Mouse (Mus musculus) layer of hippocampus, postnatal 14 days (tissue): ENCODE data around the gene Nlrc5. TPM values are rescaled to one million over a fixed set of nuclear protein-coding genes. Genes with fewer than 3 reads are reported as not detected.
"Not testable (repeated sequence)": the region's sequence is repeated elsewhere in the genome, so short reads cannot be mapped to it uniquely, and the experiment has no call there.

ENCODE experiments used
- DNase-seq, 2 experiments: peaks; one replicate each; pipeline ENCODE4 v3.0.0; 2021 to 2022; ENCODE audit warnings: low spot score in 2 of 2, mixed read lengths in 1 of 2
- total RNA-seq, 2 experiments: library from RNA; stranded (reverse); gene quantifications; 2 replicates each; pipeline ENCODE4 v1.2.3; 2021

The Nlrc5 gene
- total RNA-seq, 2 experiments from 2014 or later = 0.35 to 0.45 TPM

DNA sequence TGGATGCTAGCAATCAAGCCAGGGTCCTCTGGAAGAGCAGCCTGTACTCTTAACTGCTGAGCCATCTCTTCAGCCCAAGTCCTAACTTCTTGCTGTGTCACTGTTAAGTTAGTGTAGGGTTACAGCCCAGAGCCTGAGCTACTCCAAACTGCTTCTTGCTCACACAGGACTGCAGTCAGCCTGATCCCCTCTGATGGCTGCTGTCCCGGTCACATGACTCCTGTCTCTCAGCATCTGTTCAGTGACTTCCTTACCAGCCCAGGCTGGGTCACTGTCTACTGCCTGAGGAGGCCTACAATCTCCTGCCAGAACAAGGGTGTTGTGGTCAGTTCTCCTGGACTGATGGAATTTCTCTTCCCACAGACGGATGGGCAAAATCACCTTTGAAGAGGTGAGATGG, 18.9 kb upstream of the Nlrc5 start:
- DNase-seq = no peak

DNA sequence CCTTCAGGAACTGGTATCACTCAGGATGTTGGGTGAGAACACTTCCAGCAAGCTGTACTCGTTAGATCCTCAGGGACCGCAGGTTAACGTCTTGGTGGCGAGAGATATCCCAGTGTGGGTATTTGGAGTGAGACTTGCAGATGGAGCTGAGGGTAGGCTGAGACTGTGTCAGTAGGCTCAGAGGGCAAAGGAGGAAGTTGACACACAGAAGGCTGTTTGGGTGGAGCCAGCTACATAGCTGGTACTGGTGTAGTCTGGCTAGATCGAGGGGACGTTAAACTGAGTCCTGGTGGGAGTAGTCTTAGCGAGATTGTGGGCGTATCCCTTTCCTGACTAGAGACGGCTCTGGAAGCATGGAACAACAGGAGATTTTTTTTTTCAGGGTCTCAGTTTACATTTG, 16.1 kb upstream of the Nlrc5 start:
- no peak for DNase-seq

DNA sequence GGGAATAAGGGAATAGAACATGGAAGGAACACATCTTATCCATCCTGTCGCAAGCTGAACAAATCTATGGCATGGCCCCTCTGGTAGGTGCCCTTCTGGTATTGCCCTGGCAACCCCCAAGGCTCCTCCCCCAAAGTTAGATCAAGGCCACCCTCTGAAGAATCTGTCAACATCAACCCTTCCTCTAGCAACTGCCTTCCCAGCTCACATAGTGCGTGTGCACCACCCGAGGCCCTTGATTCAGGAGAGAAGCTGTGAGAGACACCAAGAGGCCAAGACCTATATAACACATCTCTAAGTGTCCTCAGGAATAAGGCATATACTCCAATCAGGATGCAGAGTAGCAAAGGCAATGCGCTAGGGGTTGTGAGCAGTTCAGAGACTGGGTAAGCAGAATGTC, 11.9 kb upstream of the Nlrc5 start:
- DNase-seq = no peak

DNA sequence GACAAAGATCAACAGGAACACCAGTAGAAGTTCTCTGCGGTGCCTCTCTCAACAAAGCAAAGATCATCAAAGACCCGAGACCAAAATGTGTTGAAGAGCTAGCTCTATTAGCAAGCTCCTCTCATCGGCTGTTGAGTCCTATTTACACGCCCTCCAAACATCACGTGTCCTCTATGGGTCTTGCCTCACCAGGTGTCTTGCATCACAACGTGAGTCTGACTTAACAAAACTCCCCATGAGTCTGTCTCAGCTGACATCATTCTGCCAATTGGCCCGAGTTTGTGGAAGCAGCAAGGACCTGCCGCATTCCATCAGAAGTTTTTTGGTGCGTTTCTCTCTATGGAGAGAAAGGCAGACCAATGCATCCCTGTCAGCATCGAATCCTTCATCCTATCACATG, 6.2 kb upstream of the Nlrc5 start:
- DNase-seq = no peak

- no peak for DNase-seq
These were observed 5.7 kb upstream of the Nlrc5 start for GRCm38 (mm10) chr8:94428420-94428819.

- DNase-seq = no peak
These were observed 4.8 kb upstream of the Nlrc5 start for GRCm38 (mm10) chr8:94429376-94429775.

- DNase-seq = no peak
These were observed 1.9 kb upstream of the Nlrc5 start for GRCm38 (mm10) chr8:94432212-94432611.

GRCm38 (mm10) chr8:94434958-94435357, 802 bp downstream of the Nlrc5 start:
- DNase-seq = no peak

DNA sequence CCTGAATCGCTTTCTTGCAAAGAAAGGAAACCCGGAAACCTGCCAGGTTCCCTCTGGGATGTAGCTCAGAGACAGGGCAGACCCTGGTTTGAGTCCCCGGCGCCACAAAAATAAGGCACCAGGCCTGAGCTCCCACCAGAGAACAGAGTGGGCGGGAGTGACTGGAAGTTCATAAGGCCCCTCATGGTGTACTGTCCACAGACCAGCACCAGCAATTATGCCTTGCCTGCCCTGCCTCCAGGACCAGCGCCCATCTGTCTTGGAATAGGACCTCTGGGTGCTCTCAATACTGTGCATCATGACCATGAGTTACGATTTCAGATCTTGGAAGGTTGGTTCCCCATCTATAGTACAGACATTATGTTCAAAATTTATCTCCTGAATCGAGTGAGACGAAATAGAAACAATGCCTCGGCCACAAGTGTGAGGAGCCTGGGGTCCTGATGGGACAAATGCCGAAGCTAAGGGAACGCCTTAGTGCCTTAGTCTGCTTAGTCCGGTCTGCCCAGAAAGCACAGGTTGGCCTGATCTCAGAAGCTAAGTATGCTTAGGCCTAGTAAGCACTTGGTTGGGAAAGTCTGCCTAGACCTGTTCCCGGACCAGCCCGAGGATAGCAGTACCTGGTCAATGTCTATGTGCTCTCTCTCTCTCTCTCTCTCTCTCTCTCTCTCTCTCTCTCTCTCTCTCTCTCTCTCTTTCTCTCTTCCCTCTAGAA, 1.4 kb downstream of the Nlrc5 start:
- no peak for DNase-seq

DNA sequence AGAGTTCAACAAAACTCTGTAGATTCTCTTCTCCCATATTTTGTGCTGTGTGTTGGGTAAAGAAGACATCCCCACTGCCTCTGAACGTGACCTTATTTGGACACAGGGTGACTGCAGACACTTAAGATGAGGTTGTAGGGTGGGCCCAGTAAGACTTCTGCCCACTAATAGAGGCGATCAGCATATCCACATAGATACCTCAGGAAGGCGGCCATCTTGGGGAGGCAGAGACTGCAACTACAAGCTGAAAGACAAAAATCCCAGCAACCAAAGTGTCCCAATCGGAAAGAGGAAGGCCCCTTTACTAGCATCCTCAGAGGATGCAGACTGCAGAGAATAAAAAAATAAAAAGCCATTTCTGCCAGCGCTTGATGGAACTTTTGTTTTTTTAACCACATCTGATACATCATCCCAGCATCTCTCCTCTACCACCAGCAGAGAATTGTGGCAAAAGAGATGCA, 2.0 kb downstream of the Nlrc5 start:
- no peak for DNase-seq

DNA sequence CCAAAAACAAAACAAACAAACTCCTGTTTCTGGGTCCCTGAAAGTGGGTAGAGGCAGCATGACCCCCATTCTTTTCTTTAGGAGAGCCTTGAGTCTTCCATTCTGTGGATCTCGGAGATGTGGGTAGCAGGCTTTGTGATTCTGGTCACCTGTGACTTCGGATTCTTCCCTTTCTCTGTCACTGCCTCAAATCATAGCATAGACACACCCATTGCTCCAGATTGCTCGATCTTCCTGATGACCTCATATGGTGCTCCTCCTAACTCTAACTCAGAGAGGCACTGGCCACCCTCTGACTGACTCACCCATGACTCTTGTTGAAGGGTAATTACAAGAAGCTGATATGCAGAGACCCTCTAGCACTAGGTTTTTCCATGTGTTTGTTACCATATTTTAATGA, 2.7 kb downstream of the Nlrc5 start:
- DNase-seq = no peak

DNA sequence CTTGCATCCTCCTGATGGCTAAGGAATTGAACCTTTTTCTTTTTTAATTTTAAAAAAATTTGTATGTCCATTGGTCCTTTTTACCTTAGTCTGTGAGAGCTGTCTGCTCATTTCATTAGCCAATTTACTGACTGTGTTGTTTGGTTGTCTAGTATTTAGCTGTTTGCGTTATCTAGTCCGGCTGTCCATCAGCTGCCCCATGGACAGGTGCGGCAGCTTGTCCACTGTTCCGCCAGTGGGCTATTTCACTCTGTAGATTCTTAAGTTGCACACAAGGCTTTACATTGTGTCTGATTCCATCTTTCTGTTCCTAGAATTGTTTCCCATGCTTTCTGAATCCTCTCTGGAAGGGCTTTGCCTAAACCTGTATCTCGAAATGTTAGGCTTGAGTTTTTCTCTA, 4.5 kb downstream of the Nlrc5 start:
- no peak for DNase-seq

- no peak for DNase-seq
These were observed 5.5 kb downstream of the Nlrc5 start for GRCm38 (mm10) chr8:94439691-94440090.

DNA sequence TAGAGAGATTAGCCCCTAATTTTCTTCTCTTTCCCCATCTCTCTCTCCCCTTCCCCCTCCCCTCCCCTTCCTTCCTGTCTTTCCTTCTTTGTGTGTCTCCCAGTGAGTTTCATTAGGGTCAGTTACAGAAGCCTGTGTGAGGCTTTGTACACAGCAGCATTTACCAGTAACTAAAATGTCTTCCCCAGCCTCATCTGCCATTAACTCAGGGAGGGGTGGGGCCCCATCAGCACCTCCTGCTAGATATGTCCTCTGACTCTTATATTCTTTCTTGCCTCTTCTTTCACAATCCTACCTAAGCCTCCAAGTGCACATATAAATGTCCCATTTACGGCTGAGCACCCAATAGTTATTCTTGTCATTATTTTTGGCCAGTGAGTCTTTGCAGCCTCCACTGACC, 6.2 kb downstream of the Nlrc5 start:
- DNase-seq = no peak

DNA sequence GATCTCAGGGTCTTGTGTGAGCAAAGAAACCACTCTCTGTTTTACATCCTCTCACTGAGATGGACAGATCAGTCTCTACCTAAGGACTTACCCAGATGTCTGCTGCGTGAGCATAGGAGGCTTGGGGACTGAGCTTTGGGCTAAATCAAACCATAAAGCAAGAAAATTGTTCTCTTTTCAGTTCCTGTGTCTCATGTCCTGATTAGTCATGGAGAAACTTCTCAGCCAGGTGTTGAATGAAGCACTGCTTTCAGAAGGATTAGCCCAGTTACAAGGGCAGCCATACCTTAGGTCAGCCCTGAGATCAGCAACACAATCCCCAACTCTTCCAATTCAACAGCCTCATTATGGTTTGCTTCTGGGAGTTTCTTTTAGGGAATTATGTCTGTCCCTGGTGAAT, 7.5 kb downstream of the Nlrc5 start:
- no peak for DNase-seq

DNA sequence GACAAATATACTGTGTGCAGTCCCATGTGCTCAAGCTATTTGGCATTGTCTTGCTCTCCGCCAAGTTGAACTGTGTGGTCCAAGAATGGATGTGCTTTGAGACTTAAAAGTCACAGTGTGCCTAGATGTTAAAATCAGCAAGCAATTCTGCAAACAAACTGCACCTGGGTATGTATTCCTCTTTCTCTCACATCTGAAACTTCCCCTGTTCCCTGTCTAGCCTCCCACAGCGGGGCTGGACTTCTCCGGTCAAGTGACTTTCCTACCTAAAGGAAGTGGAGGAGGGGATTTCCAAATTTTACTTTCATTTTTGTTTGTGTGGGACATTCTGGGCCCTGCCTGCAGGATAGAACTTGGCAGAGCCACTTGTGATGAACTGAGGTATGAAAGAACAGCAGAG, 9.0 kb downstream of the Nlrc5 start:
- no peak for DNase-seq

DNA sequence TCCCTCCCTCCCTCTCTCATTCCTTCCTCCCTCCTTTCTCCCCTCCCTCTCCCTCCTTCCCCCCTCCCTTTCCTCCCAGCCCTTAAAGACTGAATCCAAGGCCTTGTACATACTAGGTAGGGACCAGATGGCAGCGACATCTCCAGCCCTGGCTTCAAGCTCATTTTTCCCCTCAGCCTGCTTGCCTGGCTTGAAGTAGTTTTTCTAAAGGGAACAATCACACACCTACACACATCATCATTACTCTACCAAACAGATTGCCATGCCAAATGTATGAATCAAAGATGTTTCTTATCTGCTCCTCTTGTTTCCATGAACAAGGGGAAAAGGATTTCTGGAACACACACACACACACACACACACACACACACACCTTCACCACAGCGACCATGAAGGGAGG, 10.3 kb downstream of the Nlrc5 start:
- DNase-seq = peak in 1 of 2 experiments; percentile 12

- DNase-seq = no peak
These were observed 13.0 kb downstream of the Nlrc5 start for GRCm38 (mm10) chr8:94447142-94447541.

GRCm38 (mm10) chr8:94447583-94448324, 13.6 kb downstream of the Nlrc5 start:
- no peak for DNase-seq

DNA sequence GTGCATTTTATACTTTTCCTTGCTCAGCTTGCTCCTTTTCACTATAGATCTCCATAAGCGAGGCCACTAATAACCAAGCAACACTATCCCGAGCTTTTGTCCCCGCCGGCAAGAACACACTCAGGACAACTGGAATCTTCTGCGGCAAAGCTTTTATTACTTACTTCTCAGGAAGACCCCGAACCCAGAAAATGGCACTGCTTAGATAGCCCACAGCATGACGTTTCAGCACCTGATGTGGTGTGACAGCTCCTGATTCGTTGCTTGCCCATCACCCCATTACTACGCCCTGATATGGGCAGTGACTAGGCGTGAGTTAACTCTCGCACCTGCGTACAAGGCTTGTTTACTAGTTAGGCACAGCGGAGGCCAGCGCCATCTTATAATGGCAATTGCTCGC, 18.8 kb downstream of the Nlrc5 start:
- not testable (repeated sequence) for DNase-seq

- DNase-seq = no peak
These were observed 19.8 kb downstream of the Nlrc5 start for GRCm38 (mm10) chr8:94453868-94454488.

DNA sequence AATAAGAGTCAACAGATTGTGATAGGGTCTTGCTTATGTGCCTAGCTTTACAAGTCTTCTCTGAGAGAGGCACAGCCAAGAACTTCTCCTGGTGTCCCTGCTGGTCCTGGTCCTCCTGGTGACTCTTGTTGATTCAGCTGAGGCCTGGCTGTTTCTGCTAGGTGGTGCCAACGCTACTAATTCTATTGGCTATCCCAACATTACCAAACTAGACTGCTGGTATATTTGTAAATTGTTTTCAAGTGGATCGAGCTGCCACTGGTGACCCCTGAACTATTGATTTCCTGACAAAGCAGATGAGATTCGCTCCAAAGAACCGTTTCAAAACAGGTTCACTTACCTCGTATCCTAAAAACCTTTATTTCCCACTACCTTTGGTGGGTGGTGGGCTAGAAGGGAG, 20.7 kb downstream of the Nlrc5 start:
- no peak for DNase-seq
